Mouse (Mus musculus) forebrain, embryonic 14.5 days (tissue): ENCODE data around the gene Zscan22. TPM values are rescaled to one million over a fixed set of nuclear protein-coding genes. Genes with fewer than 3 reads are reported as not detected.
A peak's percentile ranks its signal among the peaks of the same experiment; 100 is the strongest.

Experiments used
- ATAC-seq: fragments of 200-750 bp; cut with Nextera tagmentation; 2 replicates; pipeline ENCODE4 v1.8.0; 2017; ENCODE audit warnings: mild to moderate bottlenecking, moderate library complexity
- DNase-seq: peaks from one replicate; pipeline ENCODE4 v3.0.0-alpha.2; 2015; ENCODE audit warnings: low spot score
- H3K27ac ChIP-seq: fragments of 300-500 bp; sonication (generic); 2 replicates; pipeline ENCODE4 v1.5.1; 2014; ENCODE audit warnings: low read depth, mild to moderate bottlenecking, control low read depth, low read length, moderate library complexity
- H3K27me3 ChIP-seq: fragments of 300-500 bp; sonication (generic); replicated peaks from 2 replicates; pipeline ENCODE4 v1.6.1; 2014; ENCODE audit warnings: low read length, control low read depth, mixed read lengths; ENCODE audit not compliant: control insufficient read depth, insufficient read depth
- H3K36me3 ChIP-seq: fragments of 300-500 bp; sonication (generic); 2 replicates; pipeline ENCODE4 v1.6.1; 2014; ENCODE audit warnings: low read length, control low read depth; ENCODE audit not compliant: control insufficient read depth, insufficient read depth
- H3K4me1 ChIP-seq: fragments of 300-500 bp; sonication (generic); 2 replicates; pipeline ENCODE4 v1.6.1; 2014; ENCODE audit warnings: antibody characterized with exemption, low read length, control low read depth; ENCODE audit not compliant: control insufficient read depth, insufficient read depth
- H3K4me2 ChIP-seq: fragments of 300-500 bp; sonication (generic); 2 replicates; pipeline ENCODE4 v1.6.1; 2014; ENCODE audit warnings: mild to moderate bottlenecking, control low read depth, low read length
- H3K4me3 ChIP-seq: fragments of 300-500 bp; sonication (generic); 2 replicates; pipeline ENCODE4 v1.5.1; 2014; ENCODE audit warnings: low read depth, low read length, control low read depth
- H3K9ac ChIP-seq: fragments of 300-500 bp; sonication (generic); 2 replicates; pipeline ENCODE4 v1.6.1; 2014; ENCODE audit warnings: mild to moderate bottlenecking, low read length, control low read depth, moderate library complexity
- H3K9me3 ChIP-seq: fragments of 300-500 bp; sonication (generic); replicated peaks from 2 replicates; pipeline ENCODE4 v1.6.1; 2016; ENCODE audit warnings: low read length, control low read depth, mixed read lengths; ENCODE audit not compliant: control insufficient read depth
- WGBS: fragments of 180-500 bp; shearing (Covaris S2); extraction: QIAGEN DNeasy Blood & Tissue Kit; methylation state at CpG from one replicate; pipeline ENCODE4 v1.1.7; 2014; 5-methylcytosine and 5-hydroxymethylcytosine counted together
- polyA plus RNA-seq: library from polyadenylated mRNA; unstranded; fragments of >200 nt; fragmentation: Nextera tagmentation; extraction: Ambion mirVana; gene quantifications from 2 replicates; pipeline ENCODE4 v1.2.1, GENCODE M21; 2014

Zscan22 gene
- polyA plus RNA-seq, 1 experiment from 2014 or later, result 15.4 TPM

DNA sequence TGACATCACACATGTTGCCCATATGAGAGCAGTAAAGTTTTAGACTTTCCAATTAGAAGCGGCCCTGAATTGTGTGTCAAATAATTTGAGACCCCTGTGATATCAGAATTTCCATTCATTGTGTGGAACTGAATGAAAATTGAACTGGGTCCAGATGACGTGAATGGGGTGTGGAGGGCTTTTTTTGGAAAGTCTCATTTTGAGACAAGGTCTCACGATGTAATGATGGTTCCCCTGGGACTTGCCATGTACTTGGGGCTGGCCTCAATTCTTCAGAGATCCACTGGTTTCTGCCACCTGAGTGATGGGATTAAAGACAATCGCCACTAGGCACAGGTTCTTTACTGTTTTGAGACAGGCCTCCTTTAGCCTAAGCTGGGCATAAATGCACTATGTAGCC lies 43.0 kb downstream of the Zscan22 start:
- H3K27me3 ChIP-seq, result no peaks in the 10 kb centered on the region
- H3K4me2 ChIP-seq, result no peak overlapping the region
- DNase-seq, result no peak
- no peaks in the 10 kb centered on the region for H3K36me3 ChIP-seq
- H3K9me3 ChIP-seq, result no peaks in the 10 kb centered on the region
- no peak overlapping the region for H3K9ac ChIP-seq
- 75% methylated on average over 4 of the region's 4 CpGs for WGBS
- no peak overlapping the region for H3K4me3 ChIP-seq
- no peak overlapping the region for H3K27ac ChIP-seq
- no peaks in the 10 kb centered on the region for H3K4me1 ChIP-seq
- no peak for ATAC-seq

GRCm38 (mm10) chr7:12943488-12943887 lies 45.9 kb downstream of the Zscan22 start:
- Histone ChIP-seq H3K9me3 (no peaks in the 10 kb centered on the region), H3K4me3 (no peak overlapping the region), H3K27me3 (no peaks in the 10 kb centered on the region), H3K4me2 (no peak overlapping the region), H3K36me3 (no peaks in the 10 kb centered on the region), H3K4me1 (no peaks in the 10 kb centered on the region), H3K9ac (no peak overlapping the region), H3K27ac (no peak overlapping the region)
- ATAC-seq (no peak), DNase-seq (peak; percentile 6)

DNA sequence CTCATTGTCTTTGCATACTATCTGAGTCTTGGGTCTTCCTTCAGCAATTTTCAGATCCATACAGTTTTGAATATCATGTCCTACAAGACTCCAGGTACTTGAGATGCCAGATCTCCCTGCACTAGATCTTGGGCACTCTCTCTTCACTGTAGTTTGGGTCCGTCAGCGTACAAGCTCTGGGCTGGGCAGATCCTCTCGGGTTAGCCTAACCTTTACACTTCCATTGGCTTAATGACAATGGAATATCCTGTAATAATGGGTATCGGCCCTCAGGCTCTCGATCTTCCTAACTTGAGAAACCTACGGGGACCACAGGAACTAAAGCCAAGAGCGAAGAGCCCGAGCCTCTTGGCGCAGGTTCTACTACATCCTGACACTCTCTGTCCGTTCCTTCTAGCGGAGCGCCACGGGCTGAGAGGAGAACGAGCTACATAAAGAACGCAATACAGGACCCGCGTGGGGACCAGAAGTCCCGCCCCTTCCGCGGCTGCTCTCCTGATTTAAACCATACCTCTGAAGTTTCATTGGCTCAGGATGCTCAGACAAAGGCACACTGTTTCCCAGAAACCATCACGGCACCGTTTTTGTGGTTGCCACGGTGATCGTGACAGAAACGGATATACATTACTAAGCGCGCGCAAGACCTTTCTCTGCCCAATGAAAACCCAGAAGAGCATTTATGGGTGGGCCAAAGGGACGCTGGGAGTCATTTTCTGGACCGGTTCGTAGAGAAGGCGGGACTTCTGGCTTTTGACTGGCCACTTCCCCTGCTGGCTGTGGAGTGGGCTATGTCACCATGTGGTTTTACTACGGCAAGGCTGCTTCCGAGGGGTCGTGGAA lies 51.6 kb downstream of the Zscan22 start:
- peak overlapping the region; percentile 67 for H3K4me2 ChIP-seq
- H3K27me3 ChIP-seq, result no peaks in the 10 kb centered on the region
- H3K36me3 ChIP-seq, result no peaks in the 10 kb centered on the region
- WGBS, result 10% methylated on average over 35 of the region's 35 CpGs
- H3K4me1 ChIP-seq, result 0 out of 2 replicates have a peak, but pooled peaks cover 4% of the 10 kb centered on the region
- peak overlapping the region; percentile 38 for H3K4me3 ChIP-seq
- no peaks in the 10 kb centered on the region for H3K9me3 ChIP-seq
- peak overlapping the region; percentile 87 for H3K27ac ChIP-seq
- peak; percentile 99 for ATAC-seq
- H3K9ac ChIP-seq, result peak overlapping the region; percentile 59
- DNase-seq, result peak; percentile 99

GRCm38 (mm10) chr7:12949872-12950229 lies 52.2 kb downstream of the Zscan22 start:
- DNase-seq (no peak), ATAC-seq (peak; percentile 18; the same call in 1 of the 2 replicates)
- WGBS, result 18% methylated on average over 16 of the region's 16 CpGs
- peak overlapping the region; percentile 67 for H3K4me2 ChIP-seq
- no peaks in the 10 kb centered on the region for H3K27me3 ChIP-seq
- H3K36me3 ChIP-seq, result no peaks in the 10 kb centered on the region
- H3K4me1 ChIP-seq, result 0 out of 2 replicates have a peak, but pooled peaks cover 4% of the 10 kb centered on the region
- H3K9ac ChIP-seq, result peak overlapping the region; percentile 58
- peak overlapping the region; percentile 38 for H3K4me3 ChIP-seq
- no peaks in the 10 kb centered on the region for H3K9me3 ChIP-seq
- H3K27ac ChIP-seq, result peak overlapping the region; percentile 73; the same call in 1 of the 2 replicates

GRCm38 (mm10) chr7:12954896-12955295 lies 57.3 kb downstream of the Zscan22 start:
- 53% methylated on average over 3 of the region's 3 CpGs for WGBS
- DNase-seq (no peak), ATAC-seq (no peak)
- H3K4me1 ChIP-seq, result 0 out of 2 replicates have a peak, but pooled peaks cover 3% of the 10 kb centered on the region
- no peaks in the 10 kb centered on the region for H3K27me3 ChIP-seq
- no peaks in the 10 kb centered on the region for H3K36me3 ChIP-seq
- no peak overlapping the region for H3K27ac ChIP-seq
- H3K4me2 ChIP-seq, result no peak overlapping the region
- no peak overlapping the region for H3K9ac ChIP-seq
- H3K4me3 ChIP-seq, result no peak overlapping the region
- no peaks in the 10 kb centered on the region for H3K9me3 ChIP-seq

- no peak overlapping the region for H3K27ac ChIP-seq
- 68% methylated on average over 5 of the region's 5 CpGs for whole genome bisulfite sequencing
- H3K9me3 ChIP-seq, result no peaks in the 10 kb centered on the region
- H3K36me3 ChIP-seq, result no peaks in the 10 kb centered on the region
- no peak for DNase-seq
- H3K4me3 ChIP-seq, result no peak overlapping the region
- no peak for ATAC-seq
- no peak overlapping the region for H3K9ac ChIP-seq
- H3K4me2 ChIP-seq, result no peak overlapping the region
- no peaks in the 10 kb centered on the region for H3K4me1 ChIP-seq
- H3K27me3 ChIP-seq, result no peaks in the 10 kb centered on the region
Measured at GRCm38 (mm10) chr7:12957511-12957910, 59.9 kb downstream of the Zscan22 start.

Other genes starting within 250 kb of the Zscan22 start
- gene Vmn2r55, start 212.8 kb upstream of the Zscan22 start, polyA plus RNA-seq, result not detected in 2 replicates
- gene Vmn2r56, start 162.8 kb upstream of the Zscan22 start, polyA plus RNA-seq, result not detected in 2 replicates
- gene Zscan18, start 94.2 kb upstream of the Zscan22 start, polyA plus RNA-seq, result 15.7 and 20.6 TPM in 2 replicates
- 16.1 and 23.6 TPM in 2 replicates for gene Zfp329, start 79.0 kb upstream of the Zscan22 start, polyA plus RNA-seq
- gene Zfp110, start 63.1 kb upstream of the Zscan22 start, polyA plus RNA-seq, result 29.7 and 38.8 TPM in 2 replicates
- gene Zfp128, start 16.6 kb upstream of the Zscan22 start, polyA plus RNA-seq, result 8.9 and 10.5 TPM in 2 replicates
- gene Rps5, start 24.5 kb downstream of the Zscan22 start, polyA plus RNA-seq, result 740 and 1,089 TPM in 2 replicates
- gene Rnf225, start 29.6 kb downstream of the Zscan22 start, polyA plus RNA-seq, result 0.48 and 0.57 TPM in 2 replicates
- gene Zfp324, start 68.0 kb downstream of the Zscan22 start, polyA plus RNA-seq, result 10.1 and 11.4 TPM in 2 replicates
- gene Zfp446, start 80.0 kb downstream of the Zscan22 start, polyA plus RNA-seq, result 4.5 and 4.9 TPM in 2 replicates
- gene Slc27a5, start 100.4 kb downstream of the Zscan22 start, polyA plus RNA-seq, result 0.10 TPM in 1 of 2 replicates, not detected in the other
- 266 and 317 TPM in 2 replicates for gene Trim28, start 101.3 kb downstream of the Zscan22 start, polyA plus RNA-seq
- gene Zbtb45, start 112.2 kb downstream of the Zscan22 start, polyA plus RNA-seq, result 34.7 and 41.1 TPM in 2 replicates
- gene Chmp2a, start 137.0 kb downstream of the Zscan22 start, polyA plus RNA-seq, result 189 and 215 TPM in 2 replicates
- gene Ube2m, start 140.5 kb downstream of the Zscan22 start, polyA plus RNA-seq, result 73.4 and 77.9 TPM in 2 replicates
- gene Mzf1, start 156.9 kb downstream of the Zscan22 start, polyA plus RNA-seq, result 4.0 and 6.3 TPM in 2 replicates
- gene Vmn1r85, start 197.4 kb downstream of the Zscan22 start, polyA plus RNA-seq, result 0.04 and 0.06 TPM in 2 replicates
- not detected in 2 replicates for gene Vmn1r86, start 222.1 kb downstream of the Zscan22 start, polyA plus RNA-seq
- gene Vmn1r87, start 242.3 kb downstream of the Zscan22 start, polyA plus RNA-seq, result not detected in 2 replicates